Mouse (Mus musculus): ENCODE results near the gene Gtf2i.

The Gtf2i gene

DNA sequence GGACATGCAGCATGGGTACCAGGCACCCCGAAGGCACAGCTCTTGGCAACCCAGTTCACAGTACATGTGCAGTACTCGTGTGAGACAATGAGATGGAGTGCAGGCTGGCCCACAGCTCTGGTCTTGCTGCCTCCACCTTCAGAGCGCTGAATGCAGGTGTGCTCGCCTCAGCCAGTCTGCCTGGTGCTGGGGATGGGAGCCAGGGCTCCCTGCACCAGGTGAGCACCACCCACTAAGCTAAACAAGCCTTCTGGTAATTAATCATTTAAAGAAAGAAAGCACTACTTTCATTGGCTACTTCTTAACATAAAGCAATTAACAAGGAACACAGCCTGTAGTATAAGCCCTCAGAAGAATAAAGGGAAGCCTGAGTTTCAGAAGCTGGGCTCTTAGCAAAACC, 37.5 kb downstream of the Gtf2i start:
- no peak for DNase-seq (ENCODE audit: low spot score in 2 of 2)

DNA sequence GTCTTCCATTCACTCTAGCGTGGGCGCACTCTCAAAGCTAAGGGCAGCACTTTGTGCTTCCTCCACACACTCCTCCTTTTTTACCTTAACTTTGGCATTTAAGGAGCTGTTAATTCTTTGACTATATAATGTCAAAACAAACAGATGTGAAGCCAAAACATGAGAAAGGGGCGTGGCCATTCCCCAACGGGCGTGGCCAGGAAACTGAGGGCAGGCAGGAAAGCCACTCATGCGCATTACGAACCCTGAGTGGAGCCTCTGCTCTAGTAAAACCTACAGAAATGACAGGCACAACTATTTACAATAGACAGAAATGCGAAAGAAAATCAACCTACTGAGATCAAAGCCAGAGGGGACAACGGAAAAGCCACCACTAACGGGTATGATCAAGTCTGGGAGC, 39.0 kb downstream of the Gtf2i start:
- DNase-seq (ENCODE audit: low spot score in 2 of 2), result no peak

DNA sequence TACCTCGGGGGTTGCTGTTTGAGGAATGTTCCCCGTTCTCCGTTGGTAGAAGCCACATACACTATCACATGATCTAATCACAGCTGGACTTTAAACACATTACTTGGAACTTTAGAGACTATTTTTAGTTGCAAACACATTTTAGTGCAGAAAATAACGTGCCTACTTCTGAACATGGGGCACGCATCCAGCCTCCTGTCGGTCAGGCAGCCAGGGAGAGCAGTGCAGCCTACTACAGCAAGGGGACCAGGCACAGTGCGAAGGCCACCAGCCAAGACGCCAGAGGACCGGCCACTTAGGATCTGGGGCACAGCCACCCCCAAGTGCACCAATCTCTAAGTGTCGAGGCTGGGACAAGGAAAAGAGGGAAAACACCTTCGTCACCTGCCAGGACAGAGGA, 39.5 kb downstream of the Gtf2i start:
- DNase-seq (ENCODE audit: low spot score in 2 of 2), result no peak

DNA sequence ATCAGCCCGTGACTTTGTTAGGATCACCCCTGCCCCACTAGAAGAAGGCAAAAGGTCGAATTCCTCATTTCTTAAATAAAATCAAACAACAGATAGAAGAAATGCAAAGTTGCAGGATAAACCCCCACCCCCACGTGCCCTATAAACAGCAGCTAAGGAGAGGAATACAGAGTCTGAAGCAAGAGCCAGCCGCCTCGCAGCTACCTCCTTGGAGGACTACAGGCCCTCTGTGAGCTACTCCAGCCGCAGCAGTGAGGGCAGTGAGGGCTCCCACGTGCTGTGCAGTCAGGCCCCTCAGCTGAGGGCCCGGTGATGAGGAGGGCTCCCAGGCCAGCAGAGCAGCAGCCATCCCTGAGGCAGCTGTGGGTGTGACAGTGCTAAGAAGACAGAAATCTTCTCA, 40.8 kb downstream of the Gtf2i start:
- no peak for DNase-seq (ENCODE audit: low spot score in 2 of 2)

DNA sequence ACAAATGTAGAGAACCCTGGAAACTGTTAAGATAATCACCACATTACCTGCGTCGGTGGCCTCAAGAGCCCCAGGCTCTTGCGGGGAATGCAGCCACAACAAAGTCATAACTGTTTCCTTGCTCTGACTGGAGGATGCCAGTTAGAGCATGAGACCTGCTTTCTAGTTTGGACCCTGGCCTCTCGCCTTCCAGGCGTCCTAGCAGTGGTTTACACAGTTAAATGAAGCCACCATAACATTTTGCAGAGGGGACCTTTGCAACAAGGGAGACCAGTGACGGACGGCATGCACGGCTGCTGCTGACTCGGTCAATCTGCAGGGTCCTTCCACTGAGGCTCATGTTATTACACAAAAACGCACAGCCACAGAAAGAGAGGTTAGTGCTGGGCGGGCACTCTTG, 41.8 kb downstream of the Gtf2i start:
- DNase-seq (ENCODE audit: low spot score in 2 of 2), result no peak

DNA sequence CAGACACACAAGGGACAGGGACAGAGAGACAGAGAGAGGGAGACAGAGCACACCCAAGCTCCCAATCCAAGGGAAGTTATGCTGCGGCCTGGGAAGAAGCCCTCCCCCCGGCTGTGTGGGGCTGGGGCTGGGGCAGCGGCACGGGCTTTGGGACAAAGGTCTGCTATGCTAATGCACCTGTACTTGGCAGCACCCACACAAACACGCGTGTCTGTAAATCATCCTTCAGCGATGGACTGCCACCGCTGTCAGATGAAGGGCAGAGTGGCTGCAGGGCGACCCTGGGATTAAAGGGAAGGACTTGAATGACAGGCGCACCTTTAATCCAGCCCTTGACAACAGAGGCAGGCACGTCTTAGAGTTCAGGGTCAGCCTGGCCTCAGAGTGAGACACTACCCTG, 43.1 kb downstream of the Gtf2i start:
- DNase-seq (ENCODE audit: low spot score in 2 of 2), result no peak

DNA sequence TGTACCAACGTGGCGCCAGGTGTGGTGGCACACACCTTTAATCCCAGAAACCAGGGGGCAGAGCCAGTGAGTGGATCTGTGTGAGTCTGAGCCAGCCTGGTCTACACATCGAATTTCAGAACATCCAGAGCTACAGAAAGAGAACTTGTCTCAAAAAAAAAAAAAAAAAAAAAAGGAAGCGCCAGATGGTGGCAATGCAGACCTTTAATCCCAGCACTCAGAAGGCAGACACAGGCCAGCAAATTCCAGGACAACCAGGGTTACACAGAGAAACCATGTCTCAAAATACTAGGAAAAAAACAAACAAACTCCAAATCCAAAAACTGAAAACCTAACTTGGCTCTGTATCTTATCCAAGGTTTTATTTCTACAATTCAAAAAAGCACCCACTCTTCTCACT, 44.0 kb downstream of the Gtf2i start:
- no peak for DNase-seq (ENCODE audit: low spot score in 2 of 2)

DNA sequence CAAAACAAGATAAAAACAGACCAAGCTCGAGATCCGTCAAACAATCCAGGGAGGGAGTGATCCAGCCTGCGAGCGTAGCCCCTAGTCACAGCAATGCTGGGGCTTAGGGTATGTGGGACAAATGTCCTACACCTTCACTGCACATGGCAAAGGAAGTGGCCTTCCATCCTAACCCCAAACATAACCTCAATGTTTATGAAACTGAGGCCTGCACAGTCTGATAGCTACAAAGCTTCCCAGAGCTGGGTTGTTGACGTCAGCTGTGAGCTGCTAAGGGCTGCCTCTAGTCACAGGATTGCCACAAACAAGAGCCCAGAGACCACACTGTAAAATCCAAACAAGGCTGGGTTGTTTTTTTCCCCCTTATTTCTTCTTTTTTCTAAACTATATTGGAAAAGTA, 44.8 kb downstream of the Gtf2i start:
- DNase-seq (ENCODE audit: low spot score in 2 of 2), result no peak

DNA sequence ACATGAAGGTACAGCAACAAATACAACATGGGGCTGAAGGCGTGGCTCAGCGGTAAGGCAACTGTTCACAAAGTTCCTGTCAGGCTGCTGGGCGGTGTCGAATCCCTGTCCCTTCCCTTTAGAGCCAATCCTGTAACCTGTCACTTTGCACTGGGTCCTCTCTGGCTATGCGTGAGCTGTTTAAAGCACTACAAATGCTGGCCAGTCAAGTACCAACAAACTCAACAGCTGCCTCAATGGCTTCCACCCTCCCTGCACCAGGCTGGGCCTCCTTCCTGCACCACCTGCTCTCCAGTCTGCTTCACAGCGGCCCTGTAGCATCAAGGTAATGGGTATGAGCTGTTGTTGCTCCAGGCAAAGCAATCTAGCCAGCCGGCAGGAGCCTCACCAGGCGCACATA, 45.8 kb downstream of the Gtf2i start:
- DNase-seq (ENCODE audit: low spot score in 2 of 2), result no peak

DNA sequence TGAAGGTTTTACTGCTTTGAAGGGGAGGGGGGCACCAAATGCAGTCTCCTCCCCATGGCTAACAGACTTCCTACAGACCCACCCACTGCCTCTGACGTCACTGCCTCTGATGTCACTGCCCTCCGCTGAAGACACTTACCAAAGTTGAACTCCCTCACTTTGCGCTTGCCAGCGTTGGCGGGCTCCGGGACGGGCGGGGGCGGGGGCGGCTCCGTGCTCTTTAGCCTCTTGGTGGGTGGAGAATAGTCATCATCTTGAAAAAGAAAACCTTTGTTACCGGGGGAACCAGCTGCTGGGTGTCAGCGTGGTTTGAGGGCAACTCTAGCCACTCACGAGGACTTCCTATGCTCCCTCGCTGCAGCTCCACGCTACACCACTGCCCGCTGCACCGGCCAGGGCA, 48.2 kb downstream of the Gtf2i start:
- DNase-seq (ENCODE audit: low spot score in 2 of 2), result no peak

DNA sequence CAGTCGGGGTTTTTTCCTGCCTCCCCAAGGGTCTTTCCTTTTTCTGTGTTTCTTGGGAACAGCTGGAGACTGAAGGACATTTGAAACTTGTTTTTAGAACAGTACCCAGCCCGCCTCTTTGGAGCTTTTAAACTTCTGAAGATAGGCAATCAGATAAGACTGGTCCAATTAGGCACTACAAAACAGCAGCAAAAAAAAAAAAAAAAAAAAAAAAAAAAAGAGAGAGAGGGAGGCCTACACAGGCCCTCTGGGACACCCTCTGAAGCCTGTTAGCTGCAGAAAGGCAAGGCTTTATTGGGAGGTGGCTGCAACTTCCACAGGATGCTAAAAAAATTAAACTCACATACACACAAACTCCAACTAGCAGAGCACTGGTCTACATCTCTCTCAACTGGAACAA, 48.7 kb downstream of the Gtf2i start:
- no peak for DNase-seq (ENCODE audit: low spot score in 2 of 2)

DNA sequence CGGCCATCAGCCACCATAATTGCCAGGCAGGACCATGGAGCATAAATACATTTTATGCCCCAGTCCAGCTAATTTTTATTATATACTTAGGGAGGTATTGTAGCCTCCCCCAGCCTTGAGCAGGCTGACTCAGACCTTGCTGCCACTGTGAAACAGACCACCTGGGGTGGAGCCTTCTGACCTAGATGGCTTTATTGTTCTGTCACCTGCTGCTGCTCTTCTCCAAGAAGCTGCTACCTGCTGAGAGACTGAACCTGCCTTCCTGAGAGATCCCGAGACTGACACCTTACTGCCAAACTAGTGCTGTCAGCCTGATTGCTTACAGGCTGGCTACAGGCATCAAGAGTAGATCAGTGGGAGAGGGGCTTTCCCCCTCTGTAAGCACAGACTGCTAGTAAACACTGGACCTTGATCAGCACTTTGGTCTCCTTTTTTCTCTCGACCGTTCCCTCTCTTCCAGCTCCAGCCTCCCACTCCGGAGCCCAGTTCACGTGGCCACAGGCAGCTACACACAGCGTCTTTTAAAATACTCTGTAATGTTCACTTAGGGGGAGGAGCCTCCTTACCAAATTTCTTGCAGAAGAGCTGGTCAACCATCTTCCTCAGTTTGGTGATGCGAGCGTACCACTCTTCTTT, 54.4 kb downstream of the Gtf2i start:
- no peak for DNase-seq (ENCODE audit: low spot score in 2 of 2)

DNA sequence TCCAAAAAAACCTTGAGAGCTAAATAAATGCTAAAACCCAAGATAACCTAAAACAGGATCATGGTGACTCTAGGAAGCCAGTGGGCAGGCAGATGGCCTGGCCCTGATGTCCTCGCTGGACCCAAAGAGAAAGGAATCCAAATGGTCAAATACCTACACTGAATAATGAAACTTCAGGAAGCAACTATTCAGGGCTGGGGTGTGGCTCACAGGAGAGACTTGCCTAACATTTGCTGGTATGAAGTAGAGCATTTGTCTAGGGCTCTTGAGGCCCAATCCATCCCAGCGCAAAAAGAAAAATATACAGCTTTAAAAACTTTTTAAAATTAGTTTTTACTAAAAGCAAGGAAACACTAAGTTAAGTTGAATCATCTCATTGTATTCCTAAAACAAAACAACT, 55.6 kb downstream of the Gtf2i start:
- DNase-seq (ENCODE audit: low spot score in 2 of 2), result no peak

DNA sequence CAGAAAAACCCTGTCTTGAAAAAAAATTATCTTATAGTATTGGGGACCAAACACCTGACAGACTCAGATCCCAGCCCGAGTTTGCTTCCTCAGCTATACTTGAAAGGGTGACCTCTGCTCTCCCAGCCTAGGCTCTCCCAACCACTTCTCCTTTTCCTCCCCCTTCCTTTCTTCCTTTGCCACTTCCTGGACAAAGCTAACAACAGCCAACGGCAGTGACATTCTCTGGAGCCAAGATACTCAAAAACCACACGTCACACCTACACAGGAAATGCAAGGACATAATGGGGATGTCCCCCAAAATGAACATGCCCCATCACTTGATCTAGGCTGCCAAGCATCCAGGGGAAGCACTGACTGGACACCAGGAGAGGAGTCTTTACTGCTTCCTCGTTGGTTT, 56.2 kb downstream of the Gtf2i start:
- DNase-seq (ENCODE audit: low spot score in 2 of 2), result no peak

DNA sequence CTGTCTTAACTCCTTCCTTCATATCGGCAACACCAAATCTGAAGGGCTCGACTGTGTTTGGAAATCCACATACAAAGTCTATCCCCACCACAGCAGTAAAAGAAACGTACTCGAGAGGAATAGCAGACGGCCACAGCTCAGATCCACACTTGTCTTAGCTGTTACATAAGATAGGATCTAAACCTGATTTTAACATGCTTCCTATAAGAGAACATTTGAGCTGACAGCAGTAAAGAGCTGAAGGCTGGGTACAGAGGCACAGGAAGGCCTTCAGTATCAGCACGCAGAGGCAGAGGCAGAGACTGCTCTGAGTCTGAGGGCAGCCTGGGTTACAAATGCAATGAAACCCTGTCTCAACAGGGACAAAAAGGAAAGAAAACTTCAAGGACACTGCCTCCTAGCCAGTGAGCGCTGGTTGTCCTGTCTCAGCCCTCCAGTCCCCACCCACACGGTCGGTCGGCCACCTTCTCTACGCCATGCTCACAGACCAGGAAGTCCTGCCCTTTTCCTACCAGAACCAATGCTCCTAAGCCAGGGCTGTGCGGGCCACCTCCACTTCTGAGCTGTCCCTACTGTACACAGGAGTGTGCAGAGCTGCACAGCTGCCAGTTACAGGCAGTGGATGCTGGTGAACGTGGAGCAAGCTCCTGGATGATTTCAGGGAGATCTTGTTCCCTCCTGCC, 57.1 kb downstream of the Gtf2i start:
- DNase-seq (ENCODE audit: low spot score in 2 of 2), result no peak

DNA sequence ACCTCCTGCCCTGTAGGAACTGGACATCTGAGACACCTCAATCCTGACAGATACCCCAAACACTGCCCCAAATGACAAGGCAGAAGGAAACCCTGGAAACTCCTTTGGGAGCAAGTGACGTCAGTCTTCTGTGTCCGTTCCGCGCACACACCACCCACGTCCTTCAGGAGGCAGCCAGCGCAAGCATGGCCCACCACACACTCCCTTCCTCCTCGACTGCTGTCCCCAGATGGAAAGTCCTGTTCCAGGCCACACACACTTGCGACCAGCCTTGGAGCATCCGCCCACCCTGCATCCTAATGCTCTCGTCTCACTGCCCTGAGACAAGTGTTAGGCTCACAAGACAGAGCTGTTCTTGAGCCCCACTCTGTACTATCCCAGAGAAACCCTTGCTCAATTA, 59.3 kb downstream of the Gtf2i start:
- no peak for DNase-seq (ENCODE audit: low spot score in 2 of 2)

DNA sequence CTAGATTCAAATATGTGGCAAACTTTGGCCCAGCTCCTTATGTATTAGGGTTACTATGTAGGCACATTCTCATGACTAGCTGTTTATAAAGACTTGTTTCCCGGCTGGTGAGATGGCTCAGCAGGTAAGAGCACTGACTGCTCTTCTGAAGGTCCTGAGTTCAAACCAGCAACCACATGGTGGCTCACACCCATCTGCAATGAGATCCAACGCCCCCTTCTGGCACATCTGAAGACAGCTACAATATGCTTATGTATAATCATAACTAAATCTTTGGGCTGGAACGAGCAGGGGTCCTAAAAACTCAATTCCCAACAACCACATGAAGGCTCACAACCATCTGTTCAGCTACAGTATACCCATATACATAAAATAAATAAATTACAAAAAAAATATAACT, 60.8 kb downstream of the Gtf2i start:
- DNase-seq (ENCODE audit: low spot score in 2 of 2), result no peak

DNA sequence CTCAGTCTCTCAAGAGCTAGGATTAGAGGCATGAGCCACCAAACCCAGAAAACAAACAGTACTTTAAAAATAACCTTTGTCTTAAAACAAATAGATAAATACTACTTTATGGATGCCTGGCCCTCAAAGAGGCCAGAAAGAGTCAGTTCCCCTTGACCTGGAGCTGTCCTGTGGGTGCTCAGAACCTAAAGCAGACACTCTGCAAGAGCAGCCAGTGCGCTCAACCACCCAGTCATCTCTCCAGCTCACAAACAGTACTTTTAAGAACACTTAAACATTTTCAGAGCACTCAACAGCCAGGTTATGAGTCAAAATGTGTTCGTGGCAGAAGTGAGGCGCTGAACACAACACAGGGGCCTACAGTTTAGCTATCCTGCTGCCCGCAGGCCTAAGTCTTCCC, 63.5 kb downstream of the Gtf2i start:
- DNase-seq (ENCODE audit: low spot score in 2 of 2), result no peak

DNA sequence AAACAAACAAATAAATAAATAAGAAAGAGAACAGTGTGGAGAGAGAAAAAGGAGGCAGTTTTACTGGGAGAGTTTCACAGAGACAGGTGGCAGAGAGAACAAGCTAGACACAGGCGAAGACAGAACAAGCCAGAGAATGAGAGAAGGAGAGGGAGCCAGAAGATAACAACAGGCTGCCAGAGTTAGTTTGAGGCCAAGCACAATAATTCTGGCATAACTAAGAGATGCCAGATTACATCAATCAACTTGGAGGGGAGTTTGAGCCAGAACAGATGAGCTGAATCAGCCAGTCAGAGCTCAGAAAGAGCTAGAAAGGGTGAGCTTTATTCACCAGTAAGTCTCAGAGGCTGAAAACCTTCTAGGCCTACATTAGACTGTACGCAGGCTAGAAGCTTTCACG, 64.0 kb downstream of the Gtf2i start:
- DNase-seq (ENCODE audit: low spot score in 2 of 2), result no peak

DNA sequence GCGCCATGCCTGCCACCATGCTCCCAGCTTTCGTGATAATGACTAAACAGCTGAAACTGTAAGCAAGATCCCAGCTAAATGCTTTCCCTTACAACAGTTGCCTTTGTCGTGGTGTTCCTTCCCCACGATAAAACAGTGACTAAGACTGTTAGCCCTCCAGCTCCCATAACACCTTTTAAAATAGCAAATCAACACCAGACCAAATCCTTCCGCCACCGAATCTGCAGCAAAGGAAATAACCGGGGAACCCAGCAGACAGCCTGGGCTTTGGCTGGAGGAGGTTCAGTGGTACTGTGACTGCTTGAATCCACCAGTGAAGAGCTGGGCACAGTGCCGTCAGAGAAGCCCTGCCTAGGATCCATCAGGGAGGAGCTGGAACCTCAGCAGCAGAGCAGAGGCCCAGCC, 65.3 kb downstream of the Gtf2i start:
- no peak for DNase-seq (ENCODE audit: low spot score in 2 of 2)

DNA sequence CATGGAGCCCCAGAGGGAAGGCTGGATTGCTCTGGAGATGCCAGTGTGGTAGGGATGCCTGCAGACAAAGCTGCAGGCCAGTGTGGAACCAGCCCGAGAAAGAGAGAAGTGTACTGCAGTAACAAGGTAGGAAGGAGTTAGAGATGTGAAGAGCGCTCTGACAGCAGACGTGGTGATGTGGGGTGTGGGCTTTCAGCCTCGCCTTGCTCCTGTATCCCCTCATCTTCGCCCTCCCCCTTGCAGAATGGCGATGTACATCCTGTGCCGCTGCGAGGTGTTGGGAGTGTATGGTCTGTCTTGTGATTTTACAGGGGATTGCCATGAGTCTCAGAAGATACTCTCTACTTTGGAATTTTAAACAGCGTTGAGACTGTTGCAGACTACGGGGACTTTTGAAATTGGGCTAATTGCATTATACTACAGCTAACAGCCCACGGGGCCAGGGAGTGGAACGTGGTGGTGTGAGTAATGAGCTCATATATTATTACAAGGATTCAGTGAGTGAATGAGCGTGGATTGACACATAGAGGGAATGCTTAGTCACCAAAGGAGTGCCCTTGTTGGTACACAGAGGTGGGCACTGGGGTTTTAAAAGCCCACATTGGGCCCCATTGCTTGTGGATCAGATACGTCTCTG, 65.8 kb downstream of the Gtf2i start:
- no peak for DNase-seq (ENCODE audit: low spot score in 2 of 2)

DNA sequence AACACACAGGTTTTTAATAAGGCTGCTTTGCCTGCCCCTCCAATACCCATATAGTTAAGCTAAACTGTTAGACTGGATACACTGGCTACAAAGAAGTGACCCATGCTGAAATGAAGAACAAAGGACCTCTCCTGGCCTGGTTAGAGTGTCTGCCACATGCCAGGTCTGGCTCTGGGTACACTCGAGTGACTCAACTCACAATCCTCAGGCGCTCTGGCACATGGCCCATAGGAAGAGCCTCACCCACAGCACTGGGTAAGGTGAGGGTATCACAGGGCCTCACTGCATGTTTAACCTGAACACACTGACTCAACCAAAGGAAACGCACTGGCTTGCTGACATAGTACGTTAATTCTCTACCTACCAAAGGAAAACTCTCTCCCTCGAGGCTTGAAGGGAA, 68.4 kb downstream of the Gtf2i start:
- DNase-seq (ENCODE audit: low spot score in 2 of 2), result no peak

DNA sequence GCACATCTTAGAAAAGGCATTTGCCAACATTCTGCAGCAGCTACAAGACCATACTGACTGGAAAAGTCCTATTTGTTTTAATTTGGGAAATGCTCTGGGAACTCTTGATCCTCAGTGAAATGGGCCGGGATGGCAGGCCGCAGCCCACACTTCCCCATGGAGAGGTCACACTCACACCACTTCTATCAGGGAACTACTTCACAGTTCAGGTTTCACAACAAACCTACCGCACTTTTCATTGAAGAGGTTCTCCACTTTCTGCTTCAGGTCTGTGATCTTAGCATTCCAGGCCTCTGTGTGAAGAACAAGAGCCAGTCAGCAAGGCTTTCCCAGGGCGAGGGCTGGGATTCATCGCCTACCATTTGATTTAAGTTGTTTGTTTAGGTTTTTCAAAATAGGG, 69.7 kb downstream of the Gtf2i start:
- no peak for DNase-seq (ENCODE audit: low spot score in 2 of 2)

Data from spleen, postnatal 14 days (tissue).